Mouse (Mus musculus): ENCODE measurements around the gene Mphosph6. TPM values are rescaled to one million over a fixed set of nuclear protein-coding genes. Genes with fewer than 3 reads are reported as not detected.

Gene Mphosph6
- polyA plus RNA-seq, 1 experiment from 2014 or later = 61.4 TPM

DNA sequence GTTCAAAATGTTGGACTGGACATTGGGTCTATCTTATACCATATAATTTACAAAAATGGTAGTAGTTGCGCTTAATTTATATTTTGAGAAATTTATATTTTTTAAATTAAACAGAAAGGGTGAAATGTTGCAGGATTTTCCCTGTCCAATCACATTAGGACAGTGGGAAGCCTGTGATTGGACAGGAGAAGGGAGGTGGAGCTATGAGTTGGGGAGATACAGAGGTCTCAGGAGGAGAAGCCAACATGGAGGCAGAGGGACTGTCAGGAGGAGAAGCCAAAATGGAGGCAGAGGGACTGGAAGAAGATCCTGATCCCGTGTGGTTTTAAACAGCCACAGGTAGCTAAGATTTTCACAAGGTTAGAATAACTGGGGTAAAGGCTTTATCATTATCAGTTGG is 3.7 kb downstream of the Mphosph6 start:
- no peak overlapping the region for H3K4me2 ChIP-seq (replicated peaks; ENCODE audit: low read depth, low read length)
- no peak overlapping the region for H3K9ac ChIP-seq (replicated peaks; ENCODE audit: low read depth, low read length)
- no peak overlapping the region for H3K27ac ChIP-seq (ENCODE audit: low read length)
- peaks cover 10% of the 10 kb centered on the region; the same call in 1 of the 2 replicates for H3K4me1 ChIP-seq (ENCODE audit: control insufficient read depth, insufficient read depth, low read length)
- no peak overlapping the region for H3K4me3 ChIP-seq (ENCODE audit: low read depth, low read length)
- peaks cover 25% of the 10 kb centered on the region for H3K36me3 ChIP-seq (ENCODE audit: control insufficient read depth, insufficient read depth, low read length)
- ATAC-seq (ENCODE audit: insufficient number of reproducible peaks, insufficient read depth, low FRiP score, low read depth) = no peak
- H3K27me3 ChIP-seq (ENCODE audit: control insufficient read depth, insufficient read depth, low read length) = no peaks in the 10 kb centered on the region
- no peaks in the 10 kb centered on the region for H3K9me3 ChIP-seq (ENCODE audit: control insufficient read depth, low read depth, low read length)
- WGBS = 90% methylated on average over 2 of the region's 2 CpGs

DNA sequence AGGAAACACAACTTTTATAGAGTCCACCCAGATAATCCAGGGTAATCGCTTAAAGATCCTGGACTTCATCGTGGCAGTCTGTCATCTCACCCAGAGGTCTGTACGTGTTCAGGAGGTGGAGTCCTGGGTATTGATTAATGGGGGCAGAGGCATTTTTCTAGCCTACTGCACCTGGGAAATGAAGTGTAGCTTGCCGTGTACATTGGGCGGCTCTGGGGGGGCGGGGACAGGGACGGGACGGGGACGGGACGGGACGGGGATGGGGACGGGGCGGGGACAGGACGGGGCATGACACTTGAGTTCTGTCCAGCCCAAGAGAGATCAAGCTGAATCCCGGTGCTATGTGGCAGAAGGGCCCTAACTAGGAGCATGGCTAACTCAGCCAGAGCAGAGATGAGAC is 5.3 kb downstream of the Mphosph6 start:
- Histone ChIP-seq H3K4me1 (ENCODE audit: control insufficient read depth, insufficient read depth, low read length) (peaks cover 10% of the 10 kb centered on the region; the same call in 1 of the 2 replicates), H3K27me3 (ENCODE audit: control insufficient read depth, insufficient read depth, low read length) (no peaks in the 10 kb centered on the region), H3K9me3 (ENCODE audit: control insufficient read depth, low read depth, low read length) (no peaks in the 10 kb centered on the region), H3K4me2 (replicated peaks; ENCODE audit: low read depth, low read length) (no peak overlapping the region), H3K27ac (ENCODE audit: low read length) (no peak overlapping the region), H3K36me3 (ENCODE audit: control insufficient read depth, insufficient read depth, low read length) (peaks cover 39% of the 10 kb centered on the region), H3K4me3 (ENCODE audit: low read depth, low read length) (no peak overlapping the region), H3K9ac (replicated peaks; ENCODE audit: low read depth, low read length) (no peak overlapping the region)
- ATAC-seq (ENCODE audit: insufficient number of reproducible peaks, insufficient read depth, low FRiP score, low read depth) = no peak
- WGBS = 79% methylated on average over 15 of the region's 15 CpGs

DNA sequence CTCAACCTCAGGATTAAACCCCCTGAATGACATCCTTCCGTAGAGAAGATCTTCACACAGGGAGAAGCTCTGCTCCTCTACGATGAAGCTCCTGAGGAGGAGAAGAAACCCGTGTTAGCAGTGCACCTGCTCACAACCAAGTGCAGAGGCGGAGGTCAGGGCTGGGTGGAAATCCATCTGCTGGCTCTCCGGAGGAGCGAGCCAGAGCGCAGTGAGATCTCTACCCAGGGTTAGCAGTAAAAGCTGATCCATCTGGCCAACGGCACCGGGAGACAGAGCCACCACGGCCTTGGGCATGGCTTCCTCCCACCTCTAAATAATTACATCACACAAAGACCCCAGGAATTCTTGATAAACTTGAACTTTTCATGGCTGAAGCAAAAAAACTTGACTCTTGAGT is 7.2 kb downstream of the Mphosph6 start:
- Histone ChIP-seq H3K36me3 (ENCODE audit: control insufficient read depth, insufficient read depth, low read length) (peaks cover 57% of the 10 kb centered on the region), H3K27me3 (ENCODE audit: control insufficient read depth, insufficient read depth, low read length) (no peaks in the 10 kb centered on the region), H3K9ac (replicated peaks; ENCODE audit: low read depth, low read length) (no peak overlapping the region), H3K4me1 (ENCODE audit: control insufficient read depth, insufficient read depth, low read length) (no peaks in the 10 kb centered on the region), H3K4me3 (ENCODE audit: low read depth, low read length) (no peak overlapping the region), H3K4me2 (replicated peaks; ENCODE audit: low read depth, low read length) (no peak overlapping the region), H3K27ac (ENCODE audit: low read length) (no peak overlapping the region), H3K9me3 (ENCODE audit: control insufficient read depth, low read depth, low read length) (no peaks in the 10 kb centered on the region)
- WGBS = 94% methylated on average over 10 of the region's 10 CpGs
- no peak for ATAC-seq (ENCODE audit: insufficient number of reproducible peaks, insufficient read depth, low FRiP score, low read depth)

DNA sequence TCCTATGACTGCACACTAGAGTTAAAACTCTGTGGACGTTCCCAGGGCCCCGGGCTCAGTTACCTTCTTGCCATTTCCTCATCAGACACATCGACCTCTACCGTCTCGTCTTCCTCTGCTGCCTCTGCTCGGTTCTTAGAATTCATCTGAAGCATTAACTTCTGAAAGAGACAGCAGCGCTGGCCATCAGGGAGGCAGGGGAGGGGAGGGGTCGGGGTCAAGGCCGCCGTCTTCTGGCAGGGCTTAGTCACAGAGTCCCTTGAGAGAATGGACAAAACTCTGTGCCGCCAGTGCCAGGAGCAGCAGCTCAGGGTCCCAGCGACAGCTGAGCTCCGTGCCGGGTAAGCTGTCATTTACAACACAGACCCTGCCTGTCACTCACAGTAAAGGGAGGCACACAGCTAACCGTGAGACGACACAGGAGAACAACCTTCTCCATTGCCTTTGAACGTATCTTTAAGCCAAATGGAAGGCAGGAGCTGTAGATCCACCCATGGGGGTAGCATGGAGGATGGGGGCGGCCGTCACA is 9.1 kb downstream of the Mphosph6 start:
- WGBS = 83% methylated on average over 19 of the region's 19 CpGs
- Histone ChIP-seq H3K9ac (replicated peaks; ENCODE audit: low read depth, low read length) (no peak overlapping the region), H3K27me3 (ENCODE audit: control insufficient read depth, insufficient read depth, low read length) (no peaks in the 10 kb centered on the region), H3K4me2 (replicated peaks; ENCODE audit: low read depth, low read length) (no peak overlapping the region), H3K27ac (ENCODE audit: low read length) (no peak overlapping the region), H3K9me3 (ENCODE audit: control insufficient read depth, low read depth, low read length) (no peaks in the 10 kb centered on the region), H3K4me1 (ENCODE audit: control insufficient read depth, insufficient read depth, low read length) (no peaks in the 10 kb centered on the region), H3K4me3 (ENCODE audit: low read depth, low read length) (no peak overlapping the region), H3K36me3 (ENCODE audit: control insufficient read depth, insufficient read depth, low read length) (peaks cover 58% of the 10 kb centered on the region)
- no peak for ATAC-seq (ENCODE audit: insufficient number of reproducible peaks, insufficient read depth, low FRiP score, low read depth)

DNA sequence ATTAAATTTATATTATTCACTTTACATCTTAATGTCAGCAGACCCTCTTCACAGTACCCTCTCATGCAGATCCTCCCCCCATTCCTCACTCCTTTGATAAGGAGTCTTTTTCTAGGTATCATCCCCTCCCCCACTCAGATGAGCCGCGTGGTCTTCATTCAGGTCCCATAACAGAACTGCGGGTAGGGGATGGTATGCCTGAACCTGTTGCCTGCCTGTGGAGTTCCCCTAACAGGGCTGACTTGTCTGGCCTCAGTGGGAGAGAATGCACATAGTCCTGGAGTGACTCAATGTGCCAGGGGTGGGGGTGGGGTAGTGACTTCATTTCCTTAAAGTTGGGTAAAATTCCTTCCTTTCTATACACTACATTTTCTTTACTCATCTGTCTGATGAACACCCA is 15.3 kb downstream of the Mphosph6 start:
- Histone ChIP-seq H3K4me3 (ENCODE audit: low read depth, low read length) (no peak overlapping the region), H3K4me1 (ENCODE audit: control insufficient read depth, insufficient read depth, low read length) (no peaks in the 10 kb centered on the region), H3K9ac (replicated peaks; ENCODE audit: low read depth, low read length) (no peak overlapping the region), H3K36me3 (ENCODE audit: control insufficient read depth, insufficient read depth, low read length) (peaks cover 24% of the 10 kb centered on the region), H3K4me2 (replicated peaks; ENCODE audit: low read depth, low read length) (no peak overlapping the region), H3K27me3 (ENCODE audit: control insufficient read depth, insufficient read depth, low read length) (no peaks in the 10 kb centered on the region), H3K9me3 (ENCODE audit: control insufficient read depth, low read depth, low read length) (no peaks in the 10 kb centered on the region; the same call in 1 of the 2 replicates), H3K27ac (ENCODE audit: low read length) (no peak overlapping the region)
- ATAC-seq (ENCODE audit: insufficient number of reproducible peaks, insufficient read depth, low FRiP score, low read depth) = no peak
- 94% methylated on average over 3 of the region's 3 CpGs for WGBS

DNA sequence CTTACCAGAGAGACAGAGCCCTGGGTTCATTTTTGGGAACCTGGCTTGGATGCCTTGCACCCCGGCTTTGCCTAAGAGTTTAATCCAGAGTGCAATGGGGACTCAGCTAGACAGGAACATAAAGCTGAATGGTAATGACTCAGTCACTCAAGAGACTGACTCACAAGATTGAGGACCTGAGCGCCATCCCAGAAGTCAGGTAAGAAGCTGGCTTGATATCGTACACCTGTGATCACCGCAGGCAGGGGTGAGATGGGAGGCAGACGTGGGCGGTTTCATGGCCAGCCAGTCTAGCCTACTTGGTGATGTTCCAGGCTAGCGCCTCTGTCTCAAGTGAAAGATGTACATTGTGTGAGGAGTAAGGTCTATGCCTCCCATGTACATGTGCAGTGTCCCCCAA is 18.7 kb downstream of the Mphosph6 start:
- 84% methylated on average over 7 of the region's 7 CpGs for WGBS
- ATAC-seq (ENCODE audit: insufficient number of reproducible peaks, insufficient read depth, low FRiP score, low read depth) = no peak
- H3K9ac ChIP-seq (replicated peaks; ENCODE audit: low read depth, low read length) = no peak overlapping the region
- no peak overlapping the region for H3K4me2 ChIP-seq (replicated peaks; ENCODE audit: low read depth, low read length)
- H3K27ac ChIP-seq (ENCODE audit: low read length) = no peak overlapping the region
- H3K9me3 ChIP-seq (ENCODE audit: control insufficient read depth, low read depth, low read length) = no peaks in the 10 kb centered on the region; the same call in 1 of the 2 replicates
- H3K36me3 ChIP-seq (ENCODE audit: control insufficient read depth, insufficient read depth, low read length) = no peaks in the 10 kb centered on the region; the same call in 1 of the 2 replicates
- no peaks in the 10 kb centered on the region for H3K4me1 ChIP-seq (ENCODE audit: control insufficient read depth, insufficient read depth, low read length)
- no peaks in the 10 kb centered on the region for H3K27me3 ChIP-seq (ENCODE audit: control insufficient read depth, insufficient read depth, low read length)
- H3K4me3 ChIP-seq (ENCODE audit: low read depth, low read length) = no peak overlapping the region

DNA sequence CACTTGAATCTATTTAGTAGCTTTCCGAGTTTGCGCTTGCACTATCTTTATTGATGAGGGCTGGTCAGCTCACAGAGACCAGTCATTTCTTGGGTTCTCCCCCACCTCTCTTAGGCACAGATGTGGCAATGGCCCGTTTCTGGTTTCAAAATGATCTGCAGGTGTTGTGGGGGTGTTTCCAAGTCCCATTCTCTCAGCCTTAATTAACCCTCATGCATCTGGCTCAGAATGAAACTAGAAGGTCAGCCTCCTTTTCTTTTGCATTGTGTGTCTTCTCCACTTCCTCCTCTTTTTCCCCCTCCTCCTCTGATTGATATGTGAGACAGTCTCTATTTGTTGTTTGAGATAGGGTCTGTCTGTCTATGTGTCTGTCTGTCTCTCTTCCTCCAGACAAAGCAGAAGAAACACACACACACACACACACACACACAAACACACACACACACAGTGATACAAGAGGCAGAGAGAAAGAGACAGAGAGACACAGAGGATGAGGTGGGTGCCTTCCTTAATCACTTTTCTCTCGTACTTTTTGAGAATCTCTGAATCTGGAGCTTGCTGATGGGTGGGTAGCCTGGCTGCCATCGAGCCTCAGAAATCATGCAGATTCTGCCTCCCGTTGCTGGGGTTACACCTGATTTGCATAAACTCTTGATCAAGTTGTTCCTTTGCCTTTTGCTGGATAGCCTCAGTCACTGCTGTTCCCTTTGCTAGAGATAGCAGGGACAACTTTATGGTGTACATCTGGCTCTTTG is 20.2 kb downstream of the Mphosph6 start:
- Histone ChIP-seq H3K36me3 (ENCODE audit: control insufficient read depth, insufficient read depth, low read length) (no peaks in the 10 kb centered on the region), H3K4me1 (ENCODE audit: control insufficient read depth, insufficient read depth, low read length) (no peaks in the 10 kb centered on the region), H3K9ac (replicated peaks; ENCODE audit: low read depth, low read length) (no peak overlapping the region), H3K27ac (ENCODE audit: low read length) (no peak overlapping the region), H3K4me3 (ENCODE audit: low read depth, low read length) (no peak overlapping the region), H3K27me3 (ENCODE audit: control insufficient read depth, insufficient read depth, low read length) (no peaks in the 10 kb centered on the region), H3K4me2 (replicated peaks; ENCODE audit: low read depth, low read length) (no peak overlapping the region), H3K9me3 (ENCODE audit: control insufficient read depth, low read depth, low read length) (no peaks in the 10 kb centered on the region)
- WGBS = 67% methylated on average over 6 of the region's 6 CpGs
- ATAC-seq (ENCODE audit: insufficient number of reproducible peaks, insufficient read depth, low FRiP score, low read depth) = no peak

DNA sequence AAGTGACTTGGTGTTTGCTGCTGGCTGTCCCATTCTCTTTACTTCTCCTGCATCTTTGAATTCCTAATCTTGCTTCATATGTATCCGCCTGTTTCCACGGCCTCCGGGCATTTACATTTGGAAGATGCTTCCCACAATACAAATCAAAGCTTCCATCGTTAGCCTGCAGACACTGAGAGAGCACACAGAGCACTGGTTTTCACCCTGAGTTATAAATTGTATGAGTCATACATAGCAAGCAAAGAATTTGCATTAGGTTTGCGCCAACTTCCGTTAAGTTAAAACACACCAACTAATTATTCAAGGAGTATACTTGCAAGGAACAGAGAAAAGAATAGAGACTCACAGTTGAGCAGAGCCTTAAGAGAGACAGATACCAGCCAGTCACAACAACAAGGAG is 22.4 kb downstream of the Mphosph6 start:
- no peak overlapping the region for H3K9ac ChIP-seq (replicated peaks; ENCODE audit: low read depth, low read length)
- no peaks in the 10 kb centered on the region for H3K4me1 ChIP-seq (ENCODE audit: control insufficient read depth, insufficient read depth, low read length)
- H3K4me3 ChIP-seq (ENCODE audit: low read depth, low read length) = no peak overlapping the region
- no peak for ATAC-seq (ENCODE audit: insufficient number of reproducible peaks, insufficient read depth, low FRiP score, low read depth)
- WGBS = 81% methylated on average over 6 of the region's 6 CpGs
- H3K27ac ChIP-seq (ENCODE audit: low read length) = no peak overlapping the region
- H3K4me2 ChIP-seq (replicated peaks; ENCODE audit: low read depth, low read length) = no peak overlapping the region
- no peaks in the 10 kb centered on the region for H3K36me3 ChIP-seq (ENCODE audit: control insufficient read depth, insufficient read depth, low read length)
- H3K27me3 ChIP-seq (ENCODE audit: control insufficient read depth, insufficient read depth, low read length) = no peaks in the 10 kb centered on the region
- H3K9me3 ChIP-seq (ENCODE audit: control insufficient read depth, low read depth, low read length) = no peaks in the 10 kb centered on the region

All from stomach, embryonic 14.5 days (tissue).